Mouse (Mus musculus) heart, postnatal 14 days (tissue): ENCODE measurements around the gene Cyp4f18. TPM values are rescaled to one million over a fixed set of nuclear protein-coding genes. Genes with fewer than 3 reads are reported as not detected.
"Not testable (repeated sequence)": the region's sequence is repeated elsewhere in the genome, so short reads cannot be mapped to it uniquely, and the experiment has no call there.

ENCODE experiments used
- DNase-seq, 2 experiments: peaks; one replicate each; pipeline ENCODE4 v3.0.0; 2021 to 2022
- intact Hi-C: fragments of 180-260 bp; cut with DNase I; formaldehyde crosslinking; loops from one replicate; pipeline ENCODE4 v1.15.1; 2025
- long read RNA-seq, 2 experiments: library from polyadenylated mRNA; stranded (forward); transcript quantifications; one replicate each; pipeline ENCODE4 v2.0.0; 2021
- total RNA-seq, 2 experiments: library from RNA; stranded (reverse); gene quantifications; 2 replicates each; pipeline ENCODE4 v1.2.3; 2021

The Cyp4f18 gene
- total RNA-seq, result under 1 TPM; 0.38 to 0.56 TPM
- long read RNA-seq, experiment 1, partial matches to known transcripts, result 0 of 1 reads
- long read RNA-seq, experiment 1, other reads (novel, unspliced or antisense), result 0 of 1 reads
- long read RNA-seq, experiment 2, partial matches to known transcripts, result 0 of 2 reads
- long read RNA-seq, experiment 2, other reads (novel, unspliced or antisense), result 0 of 2 reads

GRCm38 (mm10) chr8:72009473-72009872 lies at the start of gene Cyp4f18:
TSS of gene Cyp4f18 (minus strand) at chr8:72009626.
- DNase-seq, result no peak
- intact Hi-C loops, result loop anchor here (2.0 kb wide), 1 partner anchor 85 kb away; no protein-coding TSS in a partner anchor

- intact Hi-C loops, DNase-seq: not testable (repeated sequence)
These were observed 48.2 kb upstream of the Cyp4f18 start for GRCm38 (mm10) chr8:72057643-72058042.

- DNase-seq, result not testable (repeated sequence)
- intact Hi-C loops, result loop anchor here (1.0 kb wide), 1 partner anchor 41 kb away; no protein-coding TSS in a partner anchor
These were observed 45.2 kb upstream of the Cyp4f18 start for GRCm38 (mm10) chr8:72054633-72055032.

- DNase-seq, result no peak
- intact Hi-C loops, result no loop called here
These were observed 33.1 kb upstream of the Cyp4f18 start for GRCm38 (mm10) chr8:72042493-72042892.

- DNase-seq, intact Hi-C loops: not testable (repeated sequence)
These were observed 31.5 kb upstream of the Cyp4f18 start, which contains the start of gene Olfr372 for GRCm38 (mm10) chr8:72040918-72041317. TSS of gene Olfr372 (plus strand) at chr8:72041218.

GRCm38 (mm10) chr8:72032926-72033325 lies 23.5 kb upstream of the Cyp4f18 start:
- intact Hi-C loops, result loop anchor here (1.0 kb wide), 1 partner anchor 9 kb away; no protein-coding TSS in a partner anchor
- peak; percentile 42 to 66 for DNase-seq

- intact Hi-C loops, result loop anchor here (1.0 kb wide), 1 partner anchor 8 kb away; no protein-coding TSS in a partner anchor
These were observed 15.5 kb upstream of the Cyp4f18 start for GRCm38 (mm10) chr8:72024886-72025285.

GRCm38 (mm10) chr8:72019816-72020215 lies 10.4 kb upstream of the Cyp4f18 start:
- no peak for DNase-seq
- intact Hi-C loops, result no loop called here

More at GRCm38 (mm10) chr8:72024886-72025285, 15.5 kb upstream of the Cyp4f18 start:
- peak; percentile 38 to 65 for DNase-seq

GRCm38 (mm10) chr8:72019022-72019421 lies 9.6 kb upstream of the Cyp4f18 start:
- DNase-seq, intact Hi-C loops: not testable (repeated sequence)

GRCm38 (mm10) chr8:72018141-72018540 lies 8.7 kb upstream of the Cyp4f18 start:
- DNase-seq, result peak; percentile 14 to 23
- intact Hi-C loops, result no loop called here

- intact Hi-C loops, DNase-seq: not testable (repeated sequence)
These were observed 7.9 kb upstream of the Cyp4f18 start for GRCm38 (mm10) chr8:72017339-72017738.

- intact Hi-C loops, DNase-seq: not testable (repeated sequence)
These were observed 4.2 kb upstream of the Cyp4f18 start for GRCm38 (mm10) chr8:72013506-72014228.

GRCm38 (mm10) chr8:72008134-72008641 lies 1.2 kb downstream of the Cyp4f18 start:
- DNase-seq, result peak in 1 of 2 experiments; percentile 15
- intact Hi-C loops, result loop anchor here (2.0 kb wide), 1 partner anchor 87 kb away; no protein-coding TSS in a partner anchor

- no peak for DNase-seq
- intact Hi-C loops, result no loop called here
These were observed 2.7 kb downstream of the Cyp4f18 start for GRCm38 (mm10) chr8:72006763-72007162.

- intact Hi-C loops, result no loop called here
- no peak for DNase-seq
These were observed 3.5 kb downstream of the Cyp4f18 start for GRCm38 (mm10) chr8:72005912-72006311.

- DNase-seq, result no peak
- intact Hi-C loops, result loop anchor here (1.0 kb wide), 1 partner anchor 96 kb away; no protein-coding TSS in a partner anchor
These were observed 6.5 kb downstream of the Cyp4f18 start for GRCm38 (mm10) chr8:72002942-72003341.

- DNase-seq, result no peak
- intact Hi-C loops, result no loop called here
These were observed 9.2 kb downstream of the Cyp4f18 start for GRCm38 (mm10) chr8:72000223-72000622.

- intact Hi-C loops, result no loop called here
These were observed 10.0 kb downstream of the Cyp4f18 start for GRCm38 (mm10) chr8:71999434-71999833.

GRCm38 (mm10) chr8:71988867-71989599 lies 20.4 kb downstream of the Cyp4f18 start:
- no peak for DNase-seq
- intact Hi-C loops, result no loop called here

More at GRCm38 (mm10) chr8:71999434-71999833, 10.0 kb downstream of the Cyp4f18 start:
- no peak for DNase-seq
